Mouse (Mus musculus): ENCODE measurements around the gene Ctf1. TPM values are rescaled to one million over a fixed set of nuclear protein-coding genes. Genes with fewer than 3 reads are reported as not detected.

Gene Ctf1
- polyA plus RNA-seq, 1 experiment from 2014 or later = 5.3 TPM

- Histone ChIP-seq H3K27ac (ENCODE audit: low read depth, low read length) (no peak overlapping the region), H3K4me2 (ENCODE audit: low read length) (no peak overlapping the region), H3K27me3 (replicated peaks; ENCODE audit: control insufficient read depth, insufficient read depth, low read length) (no peaks in the 10 kb centered on the region), H3K4me3 (ENCODE audit: low read depth, low read length) (no peak overlapping the region), H3K4me1 (ENCODE audit: control insufficient read depth, insufficient read depth, low read length) (peaks cover 21% of the 10 kb centered on the region; the same call in 1 of the 2 replicates), H3K36me3 (ENCODE audit: control insufficient read depth, insufficient read depth, low read length) (peaks cover 59% of the 10 kb centered on the region), H3K9me3 (replicated peaks; ENCODE audit: control insufficient read depth, low read length) (no peaks in the 10 kb centered on the region), H3K9ac (ENCODE audit: low read length) (no peak overlapping the region)
- ATAC-seq (no peak), DNase-seq (ENCODE audit: low spot score) (no peak)
- 82% methylated on average over 17 of the region's 17 CpGs for WGBS
These were observed 54.5 kb downstream of the Ctf1 start for GRCm38 (mm10) chr7:127766851-127767609.

MicroRNAs within 50 kb of the gene (microRNA counts, 519-probe panel; counts per million panel counts)
- not detected for microRNA mmu-miR-762

Small RNAs within 50 kb of the gene (microRNA-seq; reads per million reads assigned to microRNA genes)
- gene Mir762 = not detected

Other genes with a start within 250 kb of the Ctf1 start
- 8.9 and 10.2 TPM in 2 replicates for gene Fbrs, start 233.5 kb upstream of the Ctf1 start, polyA plus RNA-seq (2014; fragmentation: Nextera tagmentation; extraction: Ambion mirVana)
- gene Srcap, start 200.8 kb upstream of the Ctf1 start, polyA plus RNA-seq (2014; fragmentation: Nextera tagmentation; extraction: Ambion mirVana) = 25.3 and 43.6 TPM in 2 replicates
- gene Gm42715, start 193.2 kb upstream of the Ctf1 start, polyA plus RNA-seq (2014; fragmentation: Nextera tagmentation; extraction: Ambion mirVana) = 12.6 and 16.6 TPM in 2 replicates
- gene Tmem265, start 151.3 kb upstream of the Ctf1 start, polyA plus RNA-seq (2014; fragmentation: Nextera tagmentation; extraction: Ambion mirVana) = 4.1 and 4.7 TPM in 2 replicates
- gene Phkg2, start 139.4 kb upstream of the Ctf1 start, polyA plus RNA-seq (2014; fragmentation: Nextera tagmentation; extraction: Ambion mirVana) = 59.5 and 62.2 TPM in 2 replicates
- 12.5 and 12.8 TPM in 2 replicates for gene Ccdc189, start 124.1 kb upstream of the Ctf1 start, polyA plus RNA-seq (2014; fragmentation: Nextera tagmentation; extraction: Ambion mirVana)
- gene Rnf40, start 124.0 kb upstream of the Ctf1 start, polyA plus RNA-seq (2014; fragmentation: Nextera tagmentation; extraction: Ambion mirVana) = 26.2 and 39.6 TPM in 2 replicates
- 20.8 and 24.2 TPM in 2 replicates for gene Zfp629, start 96.9 kb upstream of the Ctf1 start, polyA plus RNA-seq (2014; fragmentation: Nextera tagmentation; extraction: Ambion mirVana)
- 40.8 and 45.7 TPM in 2 replicates for gene Bcl7c, start 3.8 kb upstream of the Ctf1 start, polyA plus RNA-seq (2014; fragmentation: Nextera tagmentation; extraction: Ambion mirVana)
- 0.09 TPM in 1 of 2 replicates, not detected in the other for gene Ctf2, start 19.4 kb downstream of the Ctf1 start, polyA plus RNA-seq (2014; fragmentation: Nextera tagmentation; extraction: Ambion mirVana)
- 7.2 and 7.8 TPM in 2 replicates for gene Fbxl19, start 31.8 kb downstream of the Ctf1 start, polyA plus RNA-seq (2014; fragmentation: Nextera tagmentation; extraction: Ambion mirVana)
- gene Orai3, start 57.1 kb downstream of the Ctf1 start, polyA plus RNA-seq (2014; fragmentation: Nextera tagmentation; extraction: Ambion mirVana) = 3.3 and 4.2 TPM in 2 replicates
- gene Setd1a, start 63.9 kb downstream of the Ctf1 start, polyA plus RNA-seq (2014; fragmentation: Nextera tagmentation; extraction: Ambion mirVana) = 17.0 and 18.0 TPM in 2 replicates
- gene Gm49388, start 72.9 kb downstream of the Ctf1 start, polyA plus RNA-seq (2014; fragmentation: Nextera tagmentation; extraction: Ambion mirVana) = not detected in 2 replicates
- 6.9 and 9.7 TPM in 2 replicates for gene Hsd3b7, start 87.9 kb downstream of the Ctf1 start, polyA plus RNA-seq (2014; fragmentation: Nextera tagmentation; extraction: Ambion mirVana)
- 9.7 and 11.1 TPM in 2 replicates for gene Stx4a, start 111.6 kb downstream of the Ctf1 start, polyA plus RNA-seq (2014; fragmentation: Nextera tagmentation; extraction: Ambion mirVana)
- gene Stx1b, start 111.8 kb downstream of the Ctf1 start, polyA plus RNA-seq (2014; fragmentation: Nextera tagmentation; extraction: Ambion mirVana) = 15.7 and 22.3 TPM in 2 replicates
- 12.0 and 16.8 TPM in 2 replicates for gene Zfp646, start 163.5 kb downstream of the Ctf1 start, polyA plus RNA-seq (2014; fragmentation: Nextera tagmentation; extraction: Ambion mirVana)
- gene Zfp668, start 164.1 kb downstream of the Ctf1 start, polyA plus RNA-seq (2014; fragmentation: Nextera tagmentation; extraction: Ambion mirVana) = 24.1 and 29.1 TPM in 2 replicates
- gene Prss53, start 178.2 kb downstream of the Ctf1 start, polyA plus RNA-seq (2014; fragmentation: Nextera tagmentation; extraction: Ambion mirVana) = 0.61 and 0.63 TPM in 2 replicates
- not detected in 2 replicates for gene Gm21974, start 182.7 kb downstream of the Ctf1 start, polyA plus RNA-seq (2014; fragmentation: Nextera tagmentation; extraction: Ambion mirVana)
- 61.5 and 69.9 TPM in 2 replicates for gene Vkorc1, start 182.9 kb downstream of the Ctf1 start, polyA plus RNA-seq (2014; fragmentation: Nextera tagmentation; extraction: Ambion mirVana)
- gene Bckdk, start 191.3 kb downstream of the Ctf1 start, polyA plus RNA-seq (2014; fragmentation: Nextera tagmentation; extraction: Ambion mirVana) = 108 and 131 TPM in 2 replicates
- gene Kat8, start 199.8 kb downstream of the Ctf1 start, polyA plus RNA-seq (2014; fragmentation: Nextera tagmentation; extraction: Ambion mirVana) = 51.1 and 56.7 TPM in 2 replicates
- 0.17 TPM in 1 of 2 replicates, not detected in the other for gene Prss8, start 217.4 kb downstream of the Ctf1 start, polyA plus RNA-seq (2014; fragmentation: Nextera tagmentation; extraction: Ambion mirVana)
- gene Prss36, start 234.0 kb downstream of the Ctf1 start, polyA plus RNA-seq (2014; fragmentation: Nextera tagmentation; extraction: Ambion mirVana) = 12.3 and 12.9 TPM in 2 replicates

Data from forebrain, embryonic 14.5 days (tissue).